Mouse (Mus musculus) forebrain, embryonic 15.5 days (tissue): ENCODE results near the gene Gm10553. TPM values are rescaled to one million over a fixed set of nuclear protein-coding genes. Genes with fewer than 3 reads are reported as not detected.
"Not testable (repeated sequence)": the region's sequence is repeated elsewhere in the genome, so short reads cannot be mapped to it uniquely, and the experiment has no call there.

Source experiments
- ATAC-seq: fragments of 200-750 bp; cut with Nextera tagmentation; replicated peaks from 2 replicates; pipeline ENCODE4 v1.8.0; 2017; ENCODE audit warnings: mild to moderate bottlenecking, moderate TSS enrichment, moderate library complexity
- H3K27ac ChIP-seq: fragments of 300-500 bp; sonication (generic); replicated peaks from 2 replicates; pipeline ENCODE4 v1.5.1; 2015; ENCODE audit warnings: mild to moderate bottlenecking, inconsistent platforms
- H3K27me3 ChIP-seq: fragments of 300-500 bp; sonication (generic); 2 replicates; pipeline ENCODE4 v1.6.1; 2015; ENCODE audit warnings: inconsistent platforms
- H3K36me3 ChIP-seq: fragments of 300-500 bp; sonication (generic); 2 replicates; pipeline ENCODE4 v1.6.1; 2015; ENCODE audit warnings: mild to moderate bottlenecking, inconsistent platforms
- H3K4me1 ChIP-seq: fragments of 300-500 bp; sonication (generic); 2 replicates; pipeline ENCODE4 v1.6.1; 2015; ENCODE audit warnings: inconsistent platforms
- H3K4me2 ChIP-seq: fragments of 300-500 bp; sonication (generic); replicated peaks from 2 replicates; pipeline ENCODE4 v1.6.1; 2015; ENCODE audit warnings: mild to moderate bottlenecking, inconsistent platforms
- H3K4me3 ChIP-seq: fragments of 300-500 bp; sonication (generic); 2 replicates; pipeline ENCODE4 v1.5.1; 2015; ENCODE audit warnings: mild to moderate bottlenecking, inconsistent platforms
- H3K9ac ChIP-seq: fragments of 300-500 bp; sonication (generic); replicated peaks from 2 replicates; pipeline ENCODE4 v1.6.1; 2015; ENCODE audit warnings: mild to moderate bottlenecking, inconsistent platforms
- H3K9me3 ChIP-seq: fragments of 300-500 bp; sonication (generic); 2 replicates; pipeline ENCODE4 v1.6.1; 2016; ENCODE audit warnings: inconsistent platforms
- WGBS: fragments of 180-500 bp; shearing (Covaris S2); methylation state at CpG from one replicate; pipeline ENCODE4 v1.1.7; 2015; ENCODE audit warnings: mixed read lengths; 5-methylcytosine and 5-hydroxymethylcytosine counted together
- polyA plus RNA-seq: library from polyadenylated mRNA; unstranded; fragments of >200 nt; fragmentation: Nextera tagmentation; extraction: Ambion mirVana; gene quantifications from 2 replicates; pipeline ENCODE4 v1.2.1, GENCODE M21; 2015

Gm10553 gene
- polyA plus RNA-seq: not detected in 2 replicates

DNA sequence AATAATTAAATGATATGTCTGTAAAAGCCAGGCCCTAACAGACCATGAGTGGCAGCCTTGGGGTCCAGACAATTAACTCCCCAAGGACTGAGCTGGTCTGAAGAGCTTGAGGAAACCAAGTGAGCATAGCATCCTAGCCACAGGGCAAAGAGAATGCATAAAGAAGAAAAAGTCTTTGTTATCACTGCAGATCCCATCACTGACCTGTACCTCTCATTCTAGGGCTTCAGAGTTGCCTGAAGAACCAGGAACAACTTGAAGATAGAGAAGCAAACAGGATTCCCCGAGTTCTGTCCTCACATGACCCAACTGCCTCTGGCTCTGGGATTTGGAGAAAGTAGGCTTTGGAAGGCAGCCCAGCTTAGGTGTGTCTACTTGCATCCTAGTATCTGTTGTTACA, at the start of gene Gm10553:
Gm10553 (plus strand) TSS at position 301 of the 400 bp plus-strand sequence.
- ATAC-seq, H3K27me3 ChIP-seq: not testable (repeated sequence)
- WGBS: 63% methylated on average over 1 of the region's 1 CpGs

GRCm38 (mm10) chr1:85071690-85072089, 28.3 kb upstream of the Gm10553 start:
- H3K9ac ChIP-seq, H3K4me1 ChIP-seq: not testable (repeated sequence)
- 66% methylated on average over 3 of the region's 3 CpGs for WGBS

More for the DNA sequence above, at the start of gene Gm10553:
- not testable (repeated sequence) for H3K9ac ChIP-seq, H3K36me3 ChIP-seq, H3K27ac ChIP-seq, H3K4me1 ChIP-seq, H3K4me2 ChIP-seq, H3K4me3 ChIP-seq, H3K9me3 ChIP-seq

GRCm38 (mm10) chr1:85073099-85073498, 26.9 kb upstream of the Gm10553 start:
- ATAC-seq, H3K36me3 ChIP-seq, H3K9ac ChIP-seq, H3K4me3 ChIP-seq, H3K27me3 ChIP-seq, H3K27ac ChIP-seq, H3K4me2 ChIP-seq, H3K9me3 ChIP-seq, H3K4me1 ChIP-seq: not testable (repeated sequence)
- 64% methylated on average over 3 of the region's 3 CpGs for WGBS

More at GRCm38 (mm10) chr1:85071690-85072089, 28.3 kb upstream of the Gm10553 start:
- not testable (repeated sequence) for H3K27me3 ChIP-seq, H3K4me2 ChIP-seq, H3K36me3 ChIP-seq, H3K9me3 ChIP-seq, H3K4me3 ChIP-seq, H3K27ac ChIP-seq, ATAC-seq

GRCm38 (mm10) chr1:85084803-85085202, 15.2 kb upstream of the Gm10553 start:
- H3K4me2 ChIP-seq, ATAC-seq, H3K4me1 ChIP-seq, H3K36me3 ChIP-seq, H3K9ac ChIP-seq, H3K27ac ChIP-seq, H3K9me3 ChIP-seq, H3K27me3 ChIP-seq, H3K4me3 ChIP-seq: not testable (repeated sequence)
- WGBS: 57% methylated on average over 3 of the region's 3 CpGs

- not testable (repeated sequence) for H3K9me3 ChIP-seq, H3K4me1 ChIP-seq, H3K27ac ChIP-seq, H3K4me3 ChIP-seq, H3K27me3 ChIP-seq, H3K9ac ChIP-seq, H3K4me2 ChIP-seq, ATAC-seq, H3K36me3 ChIP-seq
- WGBS: 70% methylated on average over 1 of the region's 1 CpGs
Measured at GRCm38 (mm10) chr1:85086211-85086610, 13.8 kb upstream of the Gm10553 start.

DNA sequence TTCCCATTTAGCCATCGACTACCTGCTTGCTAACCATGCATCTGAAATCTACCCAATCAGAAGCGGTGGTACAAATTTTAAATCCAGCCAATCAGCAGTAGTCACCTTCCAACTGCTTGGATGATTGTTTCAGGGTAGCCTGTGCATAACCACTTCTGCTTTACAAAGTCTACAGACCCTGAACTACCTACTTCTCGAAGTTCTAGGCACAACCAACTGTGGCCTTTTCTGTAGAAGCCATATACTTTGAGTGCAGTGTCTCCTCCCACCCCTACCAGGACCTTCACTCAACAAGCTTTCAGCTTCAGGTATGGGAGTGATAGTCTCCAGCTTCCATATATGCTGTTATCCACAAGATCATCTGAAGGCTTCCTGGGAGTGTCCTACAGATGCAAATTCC, 7.8 kb upstream of the Gm10553 start:
- not testable (repeated sequence) for H3K4me1 ChIP-seq, H3K36me3 ChIP-seq, H3K9me3 ChIP-seq, H3K9ac ChIP-seq, H3K4me3 ChIP-seq, H3K27me3 ChIP-seq, H3K27ac ChIP-seq, ATAC-seq, H3K4me2 ChIP-seq
- WGBS: 39% methylated on average over 1 of the region's 3 CpGs

- H3K9ac ChIP-seq, H3K9me3 ChIP-seq: not testable (repeated sequence)
Measured at GRCm38 (mm10) chr1:85093011-85093572, 6.9 kb upstream of the Gm10553 start.

GRCm38 (mm10) chr1:85099081-85099480, 883 bp upstream of the Gm10553 start:
- H3K9me3 ChIP-seq, H3K4me1 ChIP-seq, H3K27me3 ChIP-seq, H3K9ac ChIP-seq, H3K36me3 ChIP-seq, H3K27ac ChIP-seq, H3K4me3 ChIP-seq, H3K4me2 ChIP-seq, ATAC-seq: not testable (repeated sequence)
- 84% methylated on average over 7 of the region's 7 CpGs for WGBS

More at GRCm38 (mm10) chr1:85093011-85093572, 6.9 kb upstream of the Gm10553 start:
- not testable (repeated sequence) for H3K36me3 ChIP-seq, H3K4me2 ChIP-seq, H3K4me3 ChIP-seq, H3K4me1 ChIP-seq, H3K27me3 ChIP-seq, H3K27ac ChIP-seq, ATAC-seq
- 83% methylated on average over 7 of the region's 7 CpGs for WGBS

- not testable (repeated sequence) for H3K27ac ChIP-seq, ATAC-seq, H3K4me3 ChIP-seq, H3K36me3 ChIP-seq, H3K4me2 ChIP-seq, H3K9ac ChIP-seq, H3K27me3 ChIP-seq, H3K9me3 ChIP-seq, H3K4me1 ChIP-seq
- WGBS: 85% methylated on average over 4 of the region's 4 CpGs
Measured at GRCm38 (mm10) chr1:85101754-85102153, 1.8 kb downstream of the Gm10553 start.

- H3K9ac ChIP-seq, ATAC-seq, H3K27ac ChIP-seq, H3K27me3 ChIP-seq, H3K36me3 ChIP-seq, H3K4me3 ChIP-seq, H3K9me3 ChIP-seq, H3K4me1 ChIP-seq, H3K4me2 ChIP-seq: not testable (repeated sequence)
- WGBS: 84% methylated on average over 4 of the region's 4 CpGs
Measured at GRCm38 (mm10) chr1:85105336-85105735, 5.4 kb downstream of the Gm10553 start.

GRCm38 (mm10) chr1:85106013-85106412, 6.0 kb downstream of the Gm10553 start:
- not testable (repeated sequence) for H3K4me2 ChIP-seq, H3K36me3 ChIP-seq, H3K9me3 ChIP-seq, H3K9ac ChIP-seq, ATAC-seq, H3K4me1 ChIP-seq, H3K4me3 ChIP-seq, H3K27ac ChIP-seq, H3K27me3 ChIP-seq
- 77% methylated on average over 5 of the region's 6 CpGs for WGBS

GRCm38 (mm10) chr1:85109753-85110152, 9.8 kb downstream of the Gm10553 start, which contains the start of gene A530032D15Rik:
TSS of gene A530032D15Rik (minus strand) at chr1:85109853.
- H3K9me3 ChIP-seq, H3K4me2 ChIP-seq, H3K4me1 ChIP-seq, H3K36me3 ChIP-seq, H3K9ac ChIP-seq, H3K27me3 ChIP-seq, H3K4me3 ChIP-seq, H3K27ac ChIP-seq, ATAC-seq: not testable (repeated sequence)
- 100% methylated on average over 1 of the region's 7 CpGs for WGBS

DNA sequence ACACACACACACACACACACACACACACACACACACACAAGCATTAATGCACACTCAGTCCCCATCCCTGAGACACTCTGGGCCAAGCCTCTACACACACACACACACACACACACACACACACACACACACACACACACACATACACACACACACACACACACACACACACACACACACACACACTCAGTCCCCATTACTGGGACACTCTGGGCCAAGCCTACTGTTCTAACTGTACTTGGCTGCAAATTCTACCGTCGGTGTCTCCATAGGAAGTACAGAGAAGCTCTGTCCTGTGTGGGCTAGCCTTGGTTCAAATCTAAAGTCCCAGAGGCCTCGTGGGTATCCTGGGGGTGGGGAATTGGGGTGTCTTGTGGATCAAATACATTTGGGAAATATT, 10.9 kb downstream of the Gm10553 start:
- WGBS: 81% methylated on average over 3 of the region's 3 CpGs
- H3K27ac ChIP-seq, ATAC-seq, H3K9me3 ChIP-seq, H3K4me3 ChIP-seq, H3K9ac ChIP-seq, H3K27me3 ChIP-seq, H3K4me2 ChIP-seq, H3K4me1 ChIP-seq, H3K36me3 ChIP-seq: not testable (repeated sequence)
